Mouse (Mus musculus): ENCODE measurements around the gene Glt1d1. TPM values are rescaled to one million over a fixed set of nuclear protein-coding genes. Genes with fewer than 3 reads are reported as not detected.
"Not testable (repeated sequence)": the region's sequence is repeated elsewhere in the genome, so short reads cannot be mapped to it uniquely, and the experiment has no call there.

Glt1d1 gene
- polyA plus RNA-seq, 1 experiment, result 13.8 TPM

DNA sequence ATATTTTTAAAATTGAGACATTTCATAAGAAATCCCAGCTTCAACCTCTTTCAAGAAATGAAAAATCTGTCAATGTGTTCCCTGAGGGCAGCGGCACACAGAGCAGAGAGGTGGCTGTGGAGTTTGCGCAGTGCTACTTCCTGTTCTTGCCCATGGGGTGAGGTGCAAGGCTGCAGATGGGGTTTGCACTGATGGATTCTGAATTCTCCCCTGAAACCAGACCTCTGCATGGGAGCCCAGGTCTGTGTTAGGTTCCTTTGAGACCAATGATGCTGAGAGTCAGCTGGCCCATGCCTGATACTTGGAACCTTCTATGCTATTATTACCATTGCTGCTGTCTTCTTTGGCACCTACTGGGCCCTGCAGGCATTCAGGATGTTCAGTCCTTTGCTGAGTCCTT, 98.3 kb downstream of the Glt1d1 start:
- 98% methylated on average over 2 of the region's 2 CpGs for WGBS
- TF ChIP-seq CTCF (IDR thresholded peaks at IDR 0.05; ENCODE audit: borderline replicate concordance, insufficient read depth, low read depth, low read length) (no peak), POLR2A (IDR thresholded peaks at IDR 0.05; ENCODE audit: borderline replicate concordance, insufficient read depth, low read length) (no peak)
- H3K27ac ChIP-seq (ENCODE audit: insufficient read depth, low read length), result no peak overlapping the region
- no peak overlapping the region for H3K4me3 ChIP-seq (replicated peaks; ENCODE audit: insufficient read depth, low read depth, low read length)
- no peaks in the 10 kb centered on the region for H3K27me3 ChIP-seq (ENCODE audit: control insufficient read depth, insufficient read depth, low read length)
- H3K4me1 ChIP-seq (ENCODE audit: control insufficient read depth, insufficient read depth, low read length), result no peaks in the 10 kb centered on the region
- DNase-seq, result no peak

DNA sequence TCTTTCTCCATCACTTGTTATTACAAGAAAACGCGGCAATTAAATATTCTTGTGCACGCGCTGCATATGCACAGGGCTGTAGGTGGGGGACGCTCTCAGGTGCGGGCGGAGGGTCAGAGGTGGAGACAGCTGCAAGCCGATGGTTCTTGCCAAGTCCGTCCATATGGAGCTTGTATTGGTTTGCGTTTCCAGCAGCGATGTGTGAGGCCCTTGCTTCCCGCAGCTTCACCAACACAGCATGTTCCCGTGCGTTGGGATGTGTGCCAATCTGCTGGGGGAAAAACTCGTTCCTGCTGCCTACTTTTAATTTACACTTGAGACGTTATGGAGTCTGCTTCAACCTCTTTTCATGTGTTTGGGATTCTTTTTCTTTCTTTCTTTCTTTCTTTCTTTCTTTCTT, 109.3 kb downstream of the Glt1d1 start:
- DNase-seq, result peak; percentile 21 to 23
- H3K4me3 ChIP-seq (replicated peaks; ENCODE audit: insufficient read depth, low read depth, low read length), result peak overlapping the region; percentile 1
- WGBS, result 8% methylated on average over 16 of the region's 16 CpGs

DNA sequence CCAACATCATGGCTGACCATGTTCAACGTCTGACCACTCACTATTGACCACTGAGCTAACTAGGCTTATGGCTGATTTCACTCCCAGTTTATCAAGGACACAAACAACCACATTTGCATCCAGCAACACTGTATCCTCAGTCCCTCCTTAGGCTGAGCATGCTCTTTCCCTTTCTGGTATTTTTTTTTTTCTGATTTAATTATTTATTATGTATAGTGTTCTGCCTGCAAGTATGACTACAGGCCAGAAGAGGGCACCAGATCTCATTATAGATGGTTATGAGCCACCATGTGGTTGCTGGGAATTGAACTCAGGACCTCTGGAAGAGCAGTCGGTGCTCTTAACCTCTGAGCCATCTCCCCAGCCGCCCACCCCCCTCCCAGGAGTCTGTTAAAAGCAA, 117.5 kb downstream of the Glt1d1 start:
- H3K4me1 ChIP-seq (ENCODE audit: control insufficient read depth, insufficient read depth, low read length); H3K27me3 ChIP-seq (ENCODE audit: control insufficient read depth, insufficient read depth, low read length); H3K27ac ChIP-seq (ENCODE audit: insufficient read depth, low read length); DNase-seq; H3K4me3 ChIP-seq (replicated peaks; ENCODE audit: insufficient read depth, low read depth, low read length): not testable (repeated sequence)
- 93% methylated on average over 3 of the region's 3 CpGs for WGBS

More for the DNA sequence above, 109.3 kb downstream of the Glt1d1 start:
- no peaks in the 10 kb centered on the region for H3K4me1 ChIP-seq (ENCODE audit: control insufficient read depth, insufficient read depth, low read length)
- TF ChIP-seq CTCF (IDR thresholded peaks at IDR 0.05; ENCODE audit: borderline replicate concordance, insufficient read depth, low read depth, low read length) (no peak), POLR2A (IDR thresholded peaks at IDR 0.05; ENCODE audit: borderline replicate concordance, insufficient read depth, low read length) (no peak)
- H3K27ac ChIP-seq (ENCODE audit: insufficient read depth, low read length), result no peak overlapping the region
- H3K27me3 ChIP-seq (ENCODE audit: control insufficient read depth, insufficient read depth, low read length), result no peaks in the 10 kb centered on the region

DNA sequence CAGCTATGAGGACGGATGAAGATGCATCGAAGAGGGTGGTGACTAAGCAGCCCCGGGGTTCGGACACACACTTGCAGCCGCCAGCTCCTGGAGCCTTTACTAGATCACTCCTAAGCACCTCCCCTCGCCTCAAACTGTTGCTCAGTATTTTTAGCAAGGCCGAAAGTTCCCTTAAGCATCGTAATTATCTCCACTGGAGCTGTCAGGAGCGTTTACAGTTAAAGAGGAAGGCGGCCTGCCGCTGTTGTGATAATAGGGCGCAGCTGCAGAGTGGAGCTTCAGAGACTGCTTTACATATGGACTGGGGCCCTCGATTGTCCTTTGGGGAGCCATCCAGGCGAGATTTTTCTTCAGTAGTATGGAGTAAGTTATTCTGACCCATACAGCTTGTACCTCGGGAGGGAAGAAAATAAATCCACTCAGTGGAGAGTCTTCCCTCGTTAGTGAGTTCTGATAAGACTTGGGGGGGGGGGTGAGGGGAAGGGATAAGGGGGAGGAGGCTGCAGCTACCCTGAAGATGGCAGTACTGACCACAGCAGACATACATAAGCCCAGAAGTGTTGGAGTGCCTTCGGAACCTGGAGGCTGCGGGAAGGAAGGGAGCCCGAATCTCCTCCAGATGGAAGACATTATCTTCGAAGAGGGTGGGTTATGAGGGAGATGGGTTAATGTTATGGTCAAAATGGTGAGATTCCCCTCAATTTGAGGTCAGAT, 119.4 kb downstream of the Glt1d1 start:
- H3K27ac ChIP-seq (ENCODE audit: insufficient read depth, low read length), result no peak overlapping the region
- WGBS, result 15% methylated on average over 20 of the region's 20 CpGs

DNA sequence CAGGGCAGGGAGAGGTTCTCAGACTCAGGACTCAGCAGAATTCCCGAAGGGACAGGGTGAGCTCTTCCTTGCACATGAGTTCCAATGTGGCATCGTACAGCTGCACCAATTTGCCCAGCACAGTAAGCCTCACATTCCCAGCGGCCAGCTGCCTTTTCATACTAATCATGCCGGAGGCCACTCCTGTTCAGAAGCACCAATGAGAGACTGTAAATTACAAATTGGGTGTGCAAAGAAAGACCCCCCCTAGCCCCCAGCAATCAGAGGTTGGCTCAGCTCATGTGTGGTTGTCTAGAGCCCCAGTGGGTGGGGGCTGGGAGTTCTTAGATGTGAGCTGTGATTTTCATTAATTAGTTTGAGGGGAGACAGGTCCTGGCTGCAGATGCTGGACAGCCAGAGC, 123.5 kb downstream of the Glt1d1 start:
- 18% methylated on average over 4 of the region's 4 CpGs for WGBS
- TF ChIP-seq POLR2A (IDR thresholded peaks at IDR 0.05; ENCODE audit: borderline replicate concordance, insufficient read depth, low read length), result no peak
- no peak for TF ChIP-seq CTCF (IDR thresholded peaks at IDR 0.05; ENCODE audit: borderline replicate concordance, insufficient read depth, low read depth, low read length)
- no peak overlapping the region for H3K4me3 ChIP-seq (replicated peaks; ENCODE audit: insufficient read depth, low read depth, low read length)
- DNase-seq, result no peak
- no peaks in the 10 kb centered on the region; the same call in 1 of the 2 replicates for H3K27me3 ChIP-seq (ENCODE audit: control insufficient read depth, insufficient read depth, low read length)
- H3K4me1 ChIP-seq (ENCODE audit: control insufficient read depth, insufficient read depth, low read length), result no peaks in the 10 kb centered on the region
- H3K27ac ChIP-seq (ENCODE audit: insufficient read depth, low read length), result no peak overlapping the region

More for the DNA sequence above, 119.4 kb downstream of the Glt1d1 start:
- no peak for DNase-seq
- no peak for TF ChIP-seq POLR2A (IDR thresholded peaks at IDR 0.05; ENCODE audit: borderline replicate concordance, insufficient read depth, low read length)
- TF ChIP-seq CTCF (IDR thresholded peaks at IDR 0.05; ENCODE audit: borderline replicate concordance, insufficient read depth, low read depth, low read length), result no peak
- no peak overlapping the region for H3K4me3 ChIP-seq (replicated peaks; ENCODE audit: insufficient read depth, low read depth, low read length)
- no peaks in the 10 kb centered on the region for H3K4me1 ChIP-seq (ENCODE audit: control insufficient read depth, insufficient read depth, low read length)
- H3K27me3 ChIP-seq (ENCODE audit: control insufficient read depth, insufficient read depth, low read length), result no peaks in the 10 kb centered on the region; the same call in 1 of the 2 replicates

DNA sequence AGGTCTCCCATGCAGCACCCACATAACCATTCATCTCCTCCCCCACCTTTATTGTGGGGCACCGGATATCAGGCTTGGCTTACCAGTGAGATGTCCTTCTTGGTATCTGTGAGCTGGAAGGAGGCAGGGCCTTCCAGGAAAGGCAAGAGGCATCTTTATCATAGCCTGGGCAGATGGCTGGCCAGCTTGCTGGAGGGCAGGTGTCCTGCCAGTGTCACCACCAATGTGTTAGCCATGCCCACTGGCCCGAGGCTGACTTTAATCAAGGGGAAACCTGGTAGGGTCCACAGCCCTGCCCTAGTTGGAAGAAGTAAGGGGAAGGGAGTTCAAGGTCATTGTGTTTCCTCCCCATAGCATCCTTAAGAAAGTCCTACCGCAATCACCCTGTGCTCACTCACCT, 123.9 kb downstream of the Glt1d1 start:
- no peak for DNase-seq
- no peaks in the 10 kb centered on the region for H3K4me1 ChIP-seq (ENCODE audit: control insufficient read depth, insufficient read depth, low read length)
- WGBS, result 33% methylated on average over 3 of the region's 3 CpGs
- no peak overlapping the region for H3K4me3 ChIP-seq (replicated peaks; ENCODE audit: insufficient read depth, low read depth, low read length)
- no peaks in the 10 kb centered on the region; the same call in 1 of the 2 replicates for H3K27me3 ChIP-seq (ENCODE audit: control insufficient read depth, insufficient read depth, low read length)
- TF ChIP-seq POLR2A (IDR thresholded peaks at IDR 0.05; ENCODE audit: borderline replicate concordance, insufficient read depth, low read length), result no peak
- no peak for TF ChIP-seq CTCF (IDR thresholded peaks at IDR 0.05; ENCODE audit: borderline replicate concordance, insufficient read depth, low read depth, low read length)
- no peak overlapping the region for H3K27ac ChIP-seq (ENCODE audit: insufficient read depth, low read length)

DNA sequence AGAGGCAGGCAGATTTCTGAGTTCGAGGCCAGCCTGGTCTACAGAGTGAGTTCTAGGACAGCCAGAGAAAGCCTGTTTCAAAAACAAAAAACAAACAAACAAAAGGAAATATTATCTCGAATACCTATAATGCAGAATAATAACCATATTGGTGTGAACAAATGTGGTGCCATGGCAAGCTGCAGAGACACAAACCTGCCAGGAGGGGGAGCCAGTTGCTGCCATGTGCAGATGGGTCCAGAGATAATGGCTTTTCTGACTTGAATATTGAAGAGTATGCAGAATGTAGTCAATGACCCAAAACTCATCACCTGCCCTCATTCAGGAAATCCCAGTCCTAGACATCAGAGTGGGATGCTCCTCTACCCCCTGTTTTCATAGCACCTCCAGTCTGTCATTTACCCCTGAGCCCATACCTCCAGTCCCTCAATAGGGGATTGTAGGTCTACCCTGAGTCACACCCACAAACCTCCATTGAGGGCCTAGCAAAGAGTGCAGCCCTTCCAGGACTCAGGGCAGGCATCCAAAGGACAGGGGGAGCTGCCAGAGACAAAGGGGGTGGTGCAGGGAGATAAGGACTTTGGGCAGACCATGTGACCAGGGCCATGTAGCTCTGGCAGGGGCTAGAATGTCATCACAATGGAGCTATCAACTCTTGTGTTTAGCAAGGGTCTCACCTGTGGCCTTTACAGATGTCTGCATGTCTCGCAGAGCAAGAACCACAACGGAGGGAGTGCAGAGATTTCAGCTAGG, 124.8 kb downstream of the Glt1d1 start:
- DNase-seq, result no peak

DNA sequence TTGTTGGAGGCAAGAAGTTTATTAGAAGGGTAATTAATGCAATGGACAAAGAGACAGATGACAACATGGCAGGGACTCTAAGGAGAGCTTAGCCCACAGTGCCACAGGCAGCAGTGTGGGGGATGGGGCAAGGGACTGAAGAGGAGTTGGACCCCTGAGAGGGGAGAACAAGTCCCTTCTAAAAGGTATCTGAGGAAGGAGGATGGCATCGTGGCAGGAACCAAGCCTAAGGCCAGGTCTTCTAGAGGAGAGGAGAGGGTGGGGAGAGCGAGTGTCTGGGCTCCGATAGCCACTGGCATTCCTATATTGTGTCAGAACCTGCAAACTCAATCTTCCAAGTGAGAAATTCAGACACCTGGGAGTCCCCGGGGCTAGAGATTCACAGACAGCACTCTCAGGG, 126.5 kb downstream of the Glt1d1 start:
- Histone ChIP-seq H3K4me1 (ENCODE audit: control insufficient read depth, insufficient read depth, low read length) (no peaks in the 10 kb centered on the region), H3K27ac (ENCODE audit: insufficient read depth, low read length) (no peak overlapping the region), H3K27me3 (ENCODE audit: control insufficient read depth, insufficient read depth, low read length) (no peaks in the 10 kb centered on the region; the same call in 1 of the 2 replicates), H3K4me3 (replicated peaks; ENCODE audit: insufficient read depth, low read depth, low read length) (no peak overlapping the region)
- no peak for DNase-seq
- WGBS, result 75% methylated on average over 4 of the region's 4 CpGs
- TF ChIP-seq CTCF (IDR thresholded peaks at IDR 0.05; ENCODE audit: borderline replicate concordance, insufficient read depth, low read depth, low read length), result no peak
- no peak for TF ChIP-seq POLR2A (IDR thresholded peaks at IDR 0.05; ENCODE audit: borderline replicate concordance, insufficient read depth, low read length)

More for the DNA sequence above, 124.8 kb downstream of the Glt1d1 start:
- no peak overlapping the region for H3K27ac ChIP-seq (ENCODE audit: insufficient read depth, low read length)
- no peak overlapping the region for H3K4me3 ChIP-seq (replicated peaks; ENCODE audit: insufficient read depth, low read depth, low read length)
- 91% methylated on average over 4 of the region's 4 CpGs for WGBS
- H3K27me3 ChIP-seq (ENCODE audit: control insufficient read depth, insufficient read depth, low read length), result no peaks in the 10 kb centered on the region; the same call in 1 of the 2 replicates
- no peaks in the 10 kb centered on the region for H3K4me1 ChIP-seq (ENCODE audit: control insufficient read depth, insufficient read depth, low read length)
- TF ChIP-seq CTCF (IDR thresholded peaks at IDR 0.05; ENCODE audit: borderline replicate concordance, insufficient read depth, low read depth, low read length) (0 out of 2 replicates have a peak, but pooled peaks have one; percentile 28), POLR2A (IDR thresholded peaks at IDR 0.05; ENCODE audit: borderline replicate concordance, insufficient read depth, low read length) (no peak)

Other genes starting within 250 kb of the Glt1d1 start
- gene Slc15a4, start 635 bp downstream of the Glt1d1 start, polyA plus RNA-seq (2012; rRNA removed), result 24.2 and 24.9 TPM in 2 replicates